Mouse (Mus musculus): ENCODE measurements around the gene Fblim1. TPM values are rescaled to one million over a fixed set of nuclear protein-coding genes. Genes with fewer than 3 reads are reported as not detected.
A peak's percentile ranks its signal among the peaks of the same experiment; 100 is the strongest.
"Not testable (repeated sequence)": the region's sequence is repeated elsewhere in the genome, so short reads cannot be mapped to it uniquely, and the experiment has no call there.

Fblim1 gene
- polyA plus RNA-seq, 1 experiment from 2014 or later, result 27.8 TPM

- 38% methylated on average over 27 of the region's 27 CpGs for WGBS
- H3K9ac ChIP-seq (replicated peaks; ENCODE audit: low read depth, low read length), result no peak overlapping the region
- no peaks in the 10 kb centered on the region for H3K27me3 ChIP-seq (replicated peaks; ENCODE audit: control insufficient read depth, insufficient read depth, low read length)
- H3K4me2 ChIP-seq (ENCODE audit: low read length), result no peak overlapping the region
- H3K9me3 ChIP-seq (ENCODE audit: control insufficient read depth, low read length), result no peaks in the 10 kb centered on the region
- H3K36me3 ChIP-seq (ENCODE audit: control insufficient read depth, insufficient read depth), result no peaks in the 10 kb centered on the region
- no peak overlapping the region for H3K27ac ChIP-seq (ENCODE audit: low read length)
- no peak overlapping the region for H3K4me3 ChIP-seq (replicated peaks; ENCODE audit: low read length)
- H3K4me1 ChIP-seq (replicated peaks; ENCODE audit: control insufficient read depth, insufficient read depth, low read length), result peaks cover 4% of the 10 kb centered on the region; the same call in 1 of the 2 replicates
- peak; percentile 62 for ATAC-seq
Measured at GRCm38 (mm10) chr4:141574789-141575702, 30.9 kb downstream of the Fblim1 start.

DNA sequence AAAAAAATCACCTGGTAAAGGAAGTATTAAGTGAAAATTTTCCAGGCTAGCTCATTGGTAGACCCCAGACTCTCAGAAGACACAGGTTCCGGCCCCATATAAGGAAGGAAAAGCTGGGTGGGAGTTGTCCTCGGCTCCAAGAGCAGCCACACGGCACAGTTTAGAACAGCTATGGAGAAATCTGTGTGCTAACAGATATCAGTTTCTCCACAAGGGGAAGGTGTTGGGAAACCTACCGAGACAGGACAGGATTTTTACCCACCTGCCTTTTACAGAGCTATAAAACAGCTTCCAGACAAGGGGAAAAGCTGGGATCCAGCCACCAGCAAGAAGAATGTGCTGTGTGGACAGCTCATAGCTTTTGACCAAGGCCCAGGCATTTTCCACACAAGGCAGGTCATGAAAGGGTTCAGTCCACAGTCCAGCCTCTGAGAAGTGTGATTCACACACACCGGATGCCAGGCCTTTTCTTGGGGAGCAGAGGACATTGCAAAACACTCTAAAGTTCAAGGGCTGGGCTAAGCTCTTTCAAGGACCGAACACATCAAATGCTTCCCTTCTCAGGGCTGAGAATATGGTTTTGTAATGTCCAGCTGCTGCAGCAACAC is 32.4 kb downstream of the Fblim1 start:
- Histone ChIP-seq H3K4me2 (ENCODE audit: low read length) (no peak overlapping the region), H3K9ac (replicated peaks; ENCODE audit: low read depth, low read length) (no peak overlapping the region), H3K9me3 (ENCODE audit: control insufficient read depth, low read length) (no peaks in the 10 kb centered on the region), H3K27ac (ENCODE audit: low read length) (no peak overlapping the region), H3K4me1 (replicated peaks; ENCODE audit: control insufficient read depth, insufficient read depth, low read length) (peaks cover 4% of the 10 kb centered on the region; the same call in 1 of the 2 replicates), H3K27me3 (replicated peaks; ENCODE audit: control insufficient read depth, insufficient read depth, low read length) (no peaks in the 10 kb centered on the region), H3K4me3 (replicated peaks; ENCODE audit: low read length) (no peak overlapping the region), H3K36me3 (ENCODE audit: control insufficient read depth, insufficient read depth) (no peaks in the 10 kb centered on the region)
- 85% methylated on average over 6 of the region's 6 CpGs for WGBS
- no peak for ATAC-seq

DNA sequence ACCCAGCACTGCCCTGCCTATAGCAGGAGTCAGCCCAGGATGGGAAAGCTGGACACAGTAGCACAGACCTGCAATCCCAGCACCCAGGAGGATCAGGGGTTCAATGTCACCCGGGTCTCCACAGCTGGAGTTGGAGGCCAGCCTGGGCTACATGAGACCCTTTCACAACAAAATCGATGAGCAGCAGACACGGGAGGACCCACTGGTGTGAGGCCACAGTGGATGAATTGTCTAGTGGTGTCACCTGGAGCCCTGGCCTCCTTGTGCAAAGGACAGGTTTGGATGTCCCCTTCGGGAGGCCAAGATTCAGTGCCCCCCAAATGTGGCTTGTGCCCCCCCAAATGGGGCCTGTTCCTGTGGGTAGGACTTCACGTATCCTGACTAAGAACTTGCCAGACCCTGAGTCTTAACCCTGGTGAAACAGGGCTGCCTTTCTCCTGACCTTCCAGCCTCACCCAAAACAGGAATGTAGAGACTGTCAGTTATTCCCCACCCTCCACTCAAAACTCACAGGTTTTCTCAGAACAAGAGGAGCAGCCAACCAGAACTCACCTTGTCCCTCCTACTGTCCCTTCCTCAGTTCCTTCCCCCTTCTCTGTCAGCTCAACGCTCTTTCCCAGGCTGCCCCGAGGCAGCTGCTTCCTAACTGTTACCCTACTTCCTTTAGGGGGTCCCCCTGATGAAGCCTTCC is 33.1 kb downstream of the Fblim1 start:
- no peak overlapping the region for H3K4me3 ChIP-seq (replicated peaks; ENCODE audit: low read length)
- H3K9ac ChIP-seq (replicated peaks; ENCODE audit: low read depth, low read length), result no peak overlapping the region
- H3K4me1 ChIP-seq (replicated peaks; ENCODE audit: control insufficient read depth, insufficient read depth, low read length), result peaks cover 4% of the 10 kb centered on the region; the same call in 1 of the 2 replicates
- no peaks in the 10 kb centered on the region for H3K9me3 ChIP-seq (ENCODE audit: control insufficient read depth, low read length)
- 82% methylated on average over 7 of the region's 7 CpGs for WGBS
- H3K36me3 ChIP-seq (ENCODE audit: control insufficient read depth, insufficient read depth), result no peaks in the 10 kb centered on the region
- no peak for ATAC-seq
- H3K4me2 ChIP-seq (ENCODE audit: low read length), result no peak overlapping the region
- H3K27me3 ChIP-seq (replicated peaks; ENCODE audit: control insufficient read depth, insufficient read depth, low read length), result no peaks in the 10 kb centered on the region
- H3K27ac ChIP-seq (ENCODE audit: low read length), result no peak overlapping the region

DNA sequence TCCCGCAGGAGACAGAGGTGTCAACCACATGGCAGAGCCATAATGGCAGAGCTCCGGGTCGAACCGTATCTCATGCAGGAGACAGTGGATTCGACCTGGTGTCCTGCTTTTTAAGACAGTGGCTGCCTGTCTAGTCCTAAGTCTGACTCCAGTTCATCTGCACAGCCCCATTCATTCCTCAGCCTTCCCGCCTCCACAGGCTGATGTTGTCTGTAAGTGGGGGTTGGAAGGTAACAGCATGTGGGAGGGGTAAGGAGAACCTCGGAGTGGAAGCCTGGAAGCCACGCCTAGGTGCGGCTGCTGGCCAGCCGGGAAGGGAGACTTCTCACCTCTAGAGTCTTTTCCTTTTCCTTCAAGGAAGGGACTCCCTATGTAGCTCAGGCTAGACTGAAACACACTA is 34.0 kb downstream of the Fblim1 start:
- Histone ChIP-seq H3K27ac (ENCODE audit: low read length) (no peak overlapping the region), H3K9me3 (ENCODE audit: control insufficient read depth, low read length) (no peaks in the 10 kb centered on the region), H3K9ac (replicated peaks; ENCODE audit: low read depth, low read length) (no peak overlapping the region), H3K4me3 (replicated peaks; ENCODE audit: low read length) (no peak overlapping the region), H3K4me1 (replicated peaks; ENCODE audit: control insufficient read depth, insufficient read depth, low read length) (peaks cover 4% of the 10 kb centered on the region; the same call in 1 of the 2 replicates), H3K36me3 (ENCODE audit: control insufficient read depth, insufficient read depth) (no peaks in the 10 kb centered on the region), H3K4me2 (ENCODE audit: low read length) (no peak overlapping the region), H3K27me3 (replicated peaks; ENCODE audit: control insufficient read depth, insufficient read depth, low read length) (no peaks in the 10 kb centered on the region)
- no peak for ATAC-seq
- 84% methylated on average over 10 of the region's 10 CpGs for whole genome bisulfite sequencing

GRCm38 (mm10) chr4:141571337-141571739 is 34.6 kb downstream of the Fblim1 start:
- peaks cover 4% of the 10 kb centered on the region; the same call in 1 of the 2 replicates for H3K4me1 ChIP-seq (replicated peaks; ENCODE audit: control insufficient read depth, insufficient read depth, low read length)
- H3K9ac ChIP-seq (replicated peaks; ENCODE audit: low read depth, low read length), result no peak overlapping the region
- no peak overlapping the region for H3K27ac ChIP-seq (ENCODE audit: low read length)
- H3K4me3 ChIP-seq (replicated peaks; ENCODE audit: low read length), result no peak overlapping the region
- 79% methylated on average over 6 of the region's 6 CpGs for WGBS
- no peak for ATAC-seq
- H3K4me2 ChIP-seq (ENCODE audit: low read length), result no peak overlapping the region
- H3K9me3 ChIP-seq (ENCODE audit: control insufficient read depth, low read length), result no peaks in the 10 kb centered on the region
- no peaks in the 10 kb centered on the region for H3K36me3 ChIP-seq (ENCODE audit: control insufficient read depth, insufficient read depth)
- no peaks in the 10 kb centered on the region for H3K27me3 ChIP-seq (replicated peaks; ENCODE audit: control insufficient read depth, insufficient read depth, low read length)

- H3K9ac ChIP-seq (replicated peaks; ENCODE audit: low read depth, low read length), result no peak overlapping the region
- no peaks in the 10 kb centered on the region for H3K27me3 ChIP-seq (replicated peaks; ENCODE audit: control insufficient read depth, insufficient read depth, low read length)
- H3K4me3 ChIP-seq (replicated peaks; ENCODE audit: low read length), result no peak overlapping the region
- peaks cover 4% of the 10 kb centered on the region; the same call in 1 of the 2 replicates for H3K4me1 ChIP-seq (replicated peaks; ENCODE audit: control insufficient read depth, insufficient read depth, low read length)
- no peaks in the 10 kb centered on the region for H3K36me3 ChIP-seq (ENCODE audit: control insufficient read depth, insufficient read depth)
- ATAC-seq, result no peak
- H3K4me2 ChIP-seq (ENCODE audit: low read length), result no peak overlapping the region
- no peaks in the 10 kb centered on the region for H3K9me3 ChIP-seq (ENCODE audit: control insufficient read depth, low read length)
- 82% methylated on average over 1 of the region's 1 CpGs for WGBS
- no peak overlapping the region for H3K27ac ChIP-seq (ENCODE audit: low read length)
Measured at GRCm38 (mm10) chr4:141570821-141571220, 35.1 kb downstream of the Fblim1 start.

- no peaks in the 10 kb centered on the region for H3K27me3 ChIP-seq (replicated peaks; ENCODE audit: control insufficient read depth, insufficient read depth, low read length)
- ATAC-seq, result no peak
Measured at GRCm38 (mm10) chr4:141570004-141570403, 35.9 kb downstream of the Fblim1 start.

GRCm38 (mm10) chr4:141568966-141569365 is 36.9 kb downstream of the Fblim1 start:
- no peak for ATAC-seq
- Histone ChIP-seq H3K27ac (ENCODE audit: low read length) (no peak overlapping the region), H3K9me3 (ENCODE audit: control insufficient read depth, low read length) (no peaks in the 10 kb centered on the region), H3K36me3 (ENCODE audit: control insufficient read depth, insufficient read depth) (no peaks in the 10 kb centered on the region), H3K4me2 (ENCODE audit: low read length) (no peak overlapping the region), H3K4me1 (replicated peaks; ENCODE audit: control insufficient read depth, insufficient read depth, low read length) (no peaks in the 10 kb centered on the region), H3K9ac (replicated peaks; ENCODE audit: low read depth, low read length) (no peak overlapping the region), H3K27me3 (replicated peaks; ENCODE audit: control insufficient read depth, insufficient read depth, low read length) (no peaks in the 10 kb centered on the region), H3K4me3 (replicated peaks; ENCODE audit: low read length) (no peak overlapping the region)
- 92% methylated on average over 5 of the region's 5 CpGs for WGBS

More at GRCm38 (mm10) chr4:141570004-141570403, 35.9 kb downstream of the Fblim1 start:
- Histone ChIP-seq H3K4me2 (ENCODE audit: low read length) (no peak overlapping the region), H3K27ac (ENCODE audit: low read length) (no peak overlapping the region), H3K9me3 (ENCODE audit: control insufficient read depth, low read length) (no peaks in the 10 kb centered on the region), H3K36me3 (ENCODE audit: control insufficient read depth, insufficient read depth) (no peaks in the 10 kb centered on the region), H3K4me3 (replicated peaks; ENCODE audit: low read length) (no peak overlapping the region), H3K9ac (replicated peaks; ENCODE audit: low read depth, low read length) (no peak overlapping the region), H3K4me1 (replicated peaks; ENCODE audit: control insufficient read depth, insufficient read depth, low read length) (peaks cover under 1% of the 10 kb centered on the region; the same call in 1 of the 2 replicates)
- 72% methylated on average over 6 of the region's 6 CpGs for WGBS

DNA sequence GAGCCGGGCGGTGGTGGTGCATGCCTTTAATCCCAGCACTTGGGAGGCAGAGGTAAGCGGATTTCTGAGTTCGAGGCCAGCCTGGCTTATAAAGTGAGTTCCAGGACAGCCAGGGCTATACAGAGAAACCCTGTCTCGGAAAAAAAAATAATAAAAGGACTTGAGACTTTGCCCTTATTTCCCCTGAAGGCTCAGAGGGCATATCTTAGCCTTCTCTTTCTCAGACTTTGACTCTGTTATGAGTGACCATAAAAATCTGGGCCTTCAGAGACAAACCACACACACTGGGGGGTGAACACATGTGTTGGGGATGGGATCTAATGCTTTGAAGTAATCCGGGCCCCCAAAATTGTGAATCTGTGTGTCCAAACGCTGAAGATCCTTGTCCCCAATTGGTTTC is 38.7 kb downstream of the Fblim1 start:
- H3K36me3 ChIP-seq (ENCODE audit: control insufficient read depth, insufficient read depth); H3K27ac ChIP-seq (ENCODE audit: low read length); H3K4me3 ChIP-seq (replicated peaks; ENCODE audit: low read length); H3K9me3 ChIP-seq (ENCODE audit: control insufficient read depth, low read length); H3K4me1 ChIP-seq (replicated peaks; ENCODE audit: control insufficient read depth, insufficient read depth, low read length); H3K27me3 ChIP-seq (replicated peaks; ENCODE audit: control insufficient read depth, insufficient read depth, low read length); H3K4me2 ChIP-seq (ENCODE audit: low read length); ATAC-seq; H3K9ac ChIP-seq (replicated peaks; ENCODE audit: low read depth, low read length): not testable (repeated sequence)
- 95% methylated on average over 7 of the region's 7 CpGs for WGBS

Measured in forebrain, embryonic 16.5 days (tissue).